Mouse (Mus musculus) C2C12 (cell line): ENCODE data around the gene Uso1.

Experiments
- FOSL1 ChIP-seq: IDR thresholded peaks from one replicate; pipeline ENCODE4 v1.8.0; 2011; ENCODE audit warnings: mild to moderate bottlenecking, low read length; ENCODE audit not compliant: poor library complexity, insufficient read depth, severe bottlenecking
- MAX ChIP-seq: IDR thresholded peaks from one replicate; pipeline ENCODE4 v1.6.1; 2011; ENCODE audit warnings: mild to moderate bottlenecking, control low read depth

DNA sequence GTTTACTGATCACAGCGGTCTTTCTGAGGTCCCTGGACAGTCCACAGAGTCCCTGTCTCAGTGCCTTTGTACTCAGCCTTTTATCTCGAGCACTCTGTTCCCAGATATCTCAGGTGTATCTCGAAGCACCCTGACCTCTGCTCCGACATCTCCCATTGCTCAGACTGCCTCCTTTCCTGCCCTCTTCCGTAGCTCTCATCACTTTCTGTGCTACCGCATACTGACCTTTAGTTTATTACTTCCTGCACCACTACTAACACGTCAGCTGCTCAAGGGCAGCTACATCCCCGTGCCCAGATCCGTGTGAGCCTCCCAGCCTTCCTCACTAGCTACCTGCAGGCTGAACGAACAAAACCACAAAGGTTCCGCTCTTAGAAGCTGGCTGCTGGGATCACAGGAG, 110.9 kb downstream of the Uso1 start:
- TF ChIP-seq MAX: no peak
- TF ChIP-seq FOSL1: no peak
